Mouse (Mus musculus) heart, adult 8-10 months (tissue): ENCODE data around the gene Dhx32. TPM values are rescaled to one million over a fixed set of nuclear protein-coding genes. Genes with fewer than 3 reads are reported as not detected.

Experiments
- DNase-seq: peaks from one replicate; pipeline ENCODE4 v3.0.0; 2022; ENCODE audit warnings: low spot score
- total RNA-seq, 4 experiments: library from RNA; stranded (reverse); gene quantifications; 2 replicates each; pipeline ENCODE4 v1.2.4; 2022

Gene Dhx32
- total RNA-seq, 4 experiments from 2014 or later, result 42.9 to 61.1 (median 50.7) TPM

DNA sequence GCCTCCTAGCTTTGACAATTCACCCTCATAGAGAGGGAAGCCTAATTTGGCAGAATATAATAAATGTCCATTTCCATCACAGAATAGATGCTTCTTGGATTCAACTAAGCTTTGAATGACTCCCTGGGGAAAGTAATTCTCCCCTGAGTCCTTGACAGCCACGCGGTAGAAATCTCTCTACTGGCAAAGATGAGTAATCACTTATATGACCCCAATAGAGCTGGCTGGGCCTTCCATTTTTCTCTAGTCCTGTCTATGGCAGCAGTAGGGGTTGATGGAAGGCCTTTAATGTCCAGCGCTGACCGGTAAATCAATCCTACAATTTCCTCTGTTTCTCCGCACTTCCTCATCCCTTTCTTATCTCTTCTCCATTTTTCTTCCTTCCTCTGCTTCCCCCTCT lies 7.3 kb downstream of the Dhx32 start:
- no peak for DNase-seq

DNA sequence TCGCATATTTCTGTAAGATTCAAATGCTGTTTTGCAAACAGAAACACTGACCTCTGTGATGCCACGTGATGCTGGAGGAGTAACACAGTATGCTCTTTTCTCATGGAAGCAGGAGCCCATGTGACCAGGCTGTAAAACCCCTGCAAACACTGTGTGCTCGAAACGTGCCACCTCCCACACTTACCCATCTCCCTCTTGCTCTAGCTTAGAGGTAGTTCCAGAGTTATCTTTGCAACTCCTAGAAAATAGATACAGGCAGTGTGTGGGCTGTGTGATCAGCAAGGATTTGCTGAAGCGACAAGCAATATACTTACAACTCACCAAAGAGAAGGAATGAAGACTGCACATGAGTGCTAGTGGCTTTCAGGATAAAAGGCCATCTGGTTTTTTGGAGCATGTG lies 14.0 kb downstream of the Dhx32 start:
- no peak for DNase-seq

DNA sequence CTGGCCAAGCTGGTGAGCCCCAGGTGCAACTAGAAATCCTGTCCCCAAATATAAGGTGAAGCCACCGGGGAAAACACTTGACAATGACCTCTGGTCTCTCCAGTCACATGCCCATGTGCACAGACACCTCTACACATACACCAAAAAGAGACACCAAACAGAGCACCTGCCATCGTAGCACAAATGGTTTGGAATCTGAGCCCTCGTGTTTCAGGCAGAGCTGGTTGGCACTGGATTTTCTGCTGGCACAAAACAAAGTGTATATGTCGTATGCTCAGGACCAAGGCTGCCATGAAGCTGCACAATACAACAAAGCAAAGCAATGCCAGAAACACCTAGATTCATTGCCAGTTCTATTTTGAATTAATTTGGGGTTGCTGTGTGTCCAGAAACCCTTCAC lies 14.5 kb downstream of the Dhx32 start:
- no peak for DNase-seq

DNA sequence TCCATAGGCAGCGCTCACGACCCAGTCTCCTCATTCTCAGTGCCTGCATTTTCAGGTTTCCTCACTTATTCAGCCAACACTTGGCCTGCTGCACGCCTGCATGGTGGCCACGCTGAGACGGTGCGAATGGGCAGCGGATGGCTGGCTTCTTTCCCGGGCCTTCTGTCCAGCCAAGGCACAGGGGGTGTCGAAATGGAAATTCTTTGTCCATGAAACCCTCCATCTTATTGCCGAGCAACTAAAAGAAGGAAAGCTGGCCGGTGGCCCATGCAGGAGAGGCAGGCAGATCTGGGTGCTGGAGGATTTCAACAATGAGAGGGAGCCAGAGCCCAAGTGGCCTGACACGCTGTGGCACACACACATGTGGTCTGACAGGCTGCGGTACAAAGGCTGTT lies 16.7 kb downstream of the Dhx32 start:
- DNase-seq, result peak; percentile 65

DNA sequence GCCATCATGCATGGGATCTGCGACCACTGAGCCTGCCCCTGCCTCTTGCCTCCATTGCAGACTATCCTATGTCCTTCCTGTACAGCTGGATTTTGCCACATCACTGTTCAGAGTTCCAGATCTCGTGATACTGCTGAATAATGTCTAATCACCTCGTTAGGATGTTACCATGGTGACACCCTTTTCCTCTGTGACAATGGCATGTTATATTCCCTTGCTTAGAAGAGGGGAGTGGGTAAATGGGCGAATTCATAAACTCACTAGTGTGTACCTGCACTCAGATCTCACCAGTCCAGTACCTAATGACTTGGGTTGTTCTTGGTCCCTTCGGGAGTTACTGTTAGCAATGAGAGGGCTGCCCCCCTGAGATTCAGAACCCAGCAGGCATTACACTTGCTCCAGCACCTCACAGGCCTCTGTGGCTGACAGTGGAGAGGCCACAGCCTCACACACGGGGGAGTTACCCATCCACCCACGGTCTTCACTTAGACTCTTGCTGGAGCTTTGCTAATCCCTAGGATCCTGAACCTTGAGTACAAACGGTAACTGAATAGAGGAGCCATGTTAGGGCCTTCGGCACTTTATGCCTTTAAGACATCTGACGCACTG lies 17.2 kb downstream of the Dhx32 start:
- DNase-seq, result no peak

DNA sequence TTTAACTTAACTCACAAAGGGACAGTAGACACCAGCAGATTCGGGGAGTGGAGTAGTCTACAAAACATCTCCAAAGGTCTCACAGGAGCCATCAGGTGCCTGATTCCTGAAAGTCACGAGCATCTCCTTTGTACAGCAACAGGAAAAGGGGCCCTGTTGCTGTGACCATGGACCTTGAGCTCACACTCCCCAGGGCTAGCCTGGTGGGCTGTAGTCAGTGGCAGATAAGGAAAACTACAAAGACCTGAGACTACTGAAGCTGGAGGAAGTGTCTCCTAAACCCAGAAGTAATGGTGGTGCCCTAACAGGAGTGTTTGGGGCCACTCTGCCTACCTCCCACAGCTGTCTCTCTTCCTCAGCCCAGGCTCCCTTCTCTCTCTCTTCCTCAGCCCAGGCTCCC lies 18.1 kb downstream of the Dhx32 start:
- no peak for DNase-seq

DNA sequence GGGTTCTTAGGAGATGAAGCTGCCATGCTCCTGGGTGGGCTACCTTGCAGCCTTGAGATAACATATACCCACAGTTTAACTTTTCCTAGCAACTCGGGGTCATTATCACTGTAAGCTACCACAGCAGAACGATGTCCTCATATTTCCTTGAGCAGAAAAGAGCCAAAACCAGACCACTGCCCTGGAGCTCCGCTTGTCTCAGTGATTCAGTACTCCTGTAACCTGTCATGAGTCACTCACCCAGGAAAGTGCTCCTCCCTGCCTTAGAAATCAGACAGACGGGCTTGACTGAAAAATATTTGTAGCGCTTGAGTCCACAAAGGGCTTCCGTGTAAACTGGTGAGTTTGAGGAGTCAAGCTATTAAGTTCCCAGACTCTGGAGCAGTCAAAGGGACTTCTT lies 19.8 kb downstream of the Dhx32 start:
- no peak for DNase-seq

DNA sequence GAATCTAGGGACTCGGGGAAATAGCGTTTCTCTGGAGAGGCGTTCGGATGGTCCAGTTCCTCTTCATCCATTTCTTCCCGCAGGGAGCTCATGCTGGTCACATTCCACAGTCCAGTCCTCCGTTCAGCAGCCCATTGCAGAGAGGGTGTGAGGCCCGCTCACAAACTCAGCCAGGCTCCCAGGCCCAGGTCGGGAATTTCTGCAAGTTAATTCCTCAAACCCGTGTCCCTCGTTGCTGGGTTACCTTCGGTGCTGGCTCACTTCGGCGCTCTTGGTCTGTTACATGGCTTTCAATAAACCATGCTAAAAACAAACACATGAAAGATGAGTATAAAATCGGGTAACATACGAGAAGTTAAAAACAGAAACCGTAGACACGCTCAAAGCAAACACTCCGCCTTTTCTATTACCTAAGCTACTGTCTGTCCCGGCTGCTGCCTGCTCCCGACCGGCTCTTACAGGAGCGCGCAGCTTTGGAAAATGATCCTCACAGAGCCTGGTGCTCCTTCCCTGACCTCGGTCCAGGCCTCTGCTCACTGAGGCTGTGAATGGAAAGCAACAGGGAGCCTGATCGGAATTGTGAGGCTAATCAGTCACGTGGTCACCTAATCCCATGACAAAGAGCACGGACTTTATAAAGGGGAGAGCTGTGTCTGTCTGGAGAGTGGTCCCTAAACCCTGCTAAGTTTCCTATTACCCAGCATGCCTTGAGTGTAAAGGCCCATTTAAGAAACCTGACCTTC lies 22.7 kb downstream of the Dhx32 start:
- no peak for DNase-seq

DNA sequence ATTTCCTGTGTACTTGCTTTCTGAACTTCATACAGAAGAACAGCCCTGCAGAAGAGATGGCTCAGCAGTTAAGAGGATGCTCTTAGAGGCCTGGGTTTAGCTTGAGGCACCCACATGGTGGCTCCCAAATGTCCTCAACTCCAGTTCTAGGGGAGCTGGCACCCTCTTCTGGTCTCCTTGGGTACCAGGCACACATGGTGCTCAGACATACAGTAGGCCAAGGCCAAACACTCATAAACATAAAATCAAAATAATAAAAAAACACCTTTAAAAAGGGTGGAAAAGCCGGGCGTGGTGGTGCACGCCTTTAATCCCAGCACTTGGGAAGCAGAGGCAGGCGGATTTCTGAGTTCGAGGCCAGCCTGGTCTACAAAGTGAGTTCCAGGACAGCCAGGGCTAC lies 23.8 kb downstream of the Dhx32 start:
- no peak for DNase-seq

DNA sequence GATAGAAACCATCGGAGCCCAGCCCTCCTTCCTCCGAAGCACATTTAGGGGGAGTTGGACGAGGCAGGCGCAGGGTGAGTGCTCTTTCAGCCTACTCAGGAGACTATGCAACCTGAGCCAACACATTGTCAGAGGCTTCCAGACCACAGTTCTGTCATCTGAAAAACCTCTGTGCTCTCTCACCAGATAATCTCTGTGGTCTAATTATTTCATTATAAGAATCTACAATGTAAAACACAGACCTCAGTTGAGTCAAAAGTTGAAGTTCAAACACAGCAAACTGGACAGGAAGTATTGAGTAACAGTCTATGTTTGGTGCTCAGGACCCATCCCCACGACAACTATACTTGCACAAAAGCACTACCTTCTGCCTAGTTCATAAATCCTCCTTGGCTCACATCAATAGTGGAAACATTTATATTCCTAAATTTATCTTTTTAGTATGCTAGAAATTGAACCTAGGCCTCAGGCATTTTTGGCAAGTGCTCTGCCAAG lies 24.5 kb downstream of the Dhx32 start:
- DNase-seq, result no peak

DNA sequence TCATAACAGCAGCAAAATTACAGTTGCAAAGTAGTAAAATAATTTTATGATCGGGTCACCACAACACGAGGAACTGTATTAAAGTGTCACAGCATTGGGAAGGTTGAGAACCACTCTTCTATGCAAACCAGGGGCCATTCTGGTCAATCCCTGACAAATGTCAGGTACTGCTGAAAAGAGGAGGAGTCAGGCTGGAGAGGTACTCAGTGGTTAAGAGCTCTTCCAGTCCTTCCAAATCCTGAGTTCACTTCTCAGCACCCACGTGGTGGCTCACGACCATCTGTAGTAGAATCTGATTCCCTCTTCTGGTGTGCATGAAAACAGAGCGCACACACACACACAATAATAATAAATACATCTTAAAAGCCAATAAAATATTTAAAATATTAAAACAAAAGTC lies 31.4 kb downstream of the Dhx32 start:
- DNase-seq, result no peak

DNA sequence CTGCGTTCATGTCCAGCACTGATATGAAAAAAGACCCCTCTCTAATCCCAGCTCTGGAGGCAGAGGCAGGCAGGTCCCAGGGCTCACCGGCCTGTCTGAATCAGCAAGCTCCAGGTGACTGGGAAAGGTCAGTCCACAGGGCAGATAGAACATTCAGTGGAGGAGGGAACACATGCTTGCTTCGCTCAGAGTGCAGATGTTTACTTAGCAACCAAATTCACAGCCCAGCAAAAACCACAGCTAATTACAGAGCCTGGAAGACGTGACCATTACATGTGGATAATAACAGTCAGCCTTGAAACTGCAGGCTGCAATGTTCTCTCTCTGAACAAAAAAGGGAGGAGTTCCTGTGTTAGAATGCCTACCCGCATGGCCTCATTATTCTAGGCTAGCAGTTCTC lies 31.9 kb downstream of the Dhx32 start:
- DNase-seq, result no peak

DNA sequence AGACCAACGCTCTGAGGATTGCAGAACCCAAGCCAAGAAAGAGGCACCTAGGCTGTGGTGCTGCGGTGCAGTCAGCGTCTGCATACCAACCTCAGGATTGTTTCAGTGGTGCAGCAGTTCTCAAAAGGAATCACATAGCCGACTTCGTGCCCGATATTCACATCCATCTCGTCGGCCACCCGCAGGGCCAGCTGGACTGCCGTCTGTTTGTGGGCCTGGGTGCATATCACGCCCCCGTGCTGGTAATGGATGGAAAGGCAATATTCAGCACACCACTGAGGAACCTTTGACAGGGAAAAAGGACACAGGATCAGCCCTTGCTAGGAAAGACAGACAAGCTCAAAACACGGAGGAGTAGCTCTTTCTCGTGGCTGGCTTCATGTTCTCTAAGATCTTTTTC lies 33.8 kb downstream of the Dhx32 start:
- DNase-seq, result no peak

DNA sequence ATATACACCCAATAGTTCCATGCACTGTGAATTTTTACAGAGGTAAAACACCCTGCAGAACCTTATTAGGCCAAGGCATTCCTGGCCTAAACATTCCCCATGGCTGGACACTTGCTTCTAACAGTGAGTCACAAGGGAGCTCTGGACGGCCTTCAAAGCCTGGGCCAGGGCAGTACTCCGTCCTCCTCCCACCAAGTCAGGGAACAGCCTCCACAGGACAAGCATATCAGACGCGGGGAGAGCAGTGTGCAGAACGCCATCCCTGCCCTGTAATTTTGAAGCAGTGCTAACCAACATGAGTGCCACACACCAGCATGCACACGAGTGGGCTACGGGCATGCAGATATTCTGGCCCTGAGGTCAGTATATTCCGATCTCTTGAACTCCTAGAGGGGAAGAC lies 35.2 kb downstream of the Dhx32 start:
- peak; percentile 48 for DNase-seq

DNA sequence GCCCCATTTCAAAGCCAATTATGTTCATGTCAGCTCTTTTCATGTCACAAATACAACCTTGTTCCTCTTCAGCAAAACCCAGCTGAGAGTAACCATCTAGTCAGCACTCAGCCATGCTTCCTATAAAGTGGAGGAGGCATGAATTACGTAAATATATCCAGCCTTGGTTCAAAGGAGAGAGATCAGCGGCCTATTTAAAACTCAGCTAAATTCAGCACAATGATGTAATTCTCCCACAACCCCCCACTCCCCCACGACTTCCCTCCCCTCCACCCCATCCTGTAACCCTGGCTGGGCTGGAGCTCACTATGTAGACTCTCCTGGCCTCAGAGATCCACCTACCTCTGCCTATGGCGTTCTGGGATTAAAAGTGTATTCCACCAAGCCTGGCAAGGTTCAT lies 37.8 kb downstream of the Dhx32 start:
- peak; percentile 41 for DNase-seq

DNA sequence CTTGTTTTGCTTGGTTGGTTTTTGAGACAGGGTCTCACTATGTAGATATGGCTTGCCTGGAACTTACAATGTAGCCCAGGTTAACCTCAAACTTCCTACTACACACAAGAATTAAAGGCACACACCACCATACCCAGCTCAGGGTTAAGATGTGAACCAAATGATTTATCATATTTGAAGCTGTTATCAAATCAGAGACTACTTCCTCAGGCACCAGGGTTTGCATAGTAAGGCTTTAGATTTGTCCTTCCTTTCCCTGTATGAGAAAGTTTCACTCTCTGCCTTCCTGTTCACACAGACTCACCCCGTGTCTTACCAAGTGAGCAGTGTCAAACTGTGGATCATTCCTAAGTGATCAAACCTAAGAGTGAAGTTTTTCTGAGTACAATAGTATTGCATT lies 38.3 kb downstream of the Dhx32 start:
- DNase-seq, result no peak

DNA sequence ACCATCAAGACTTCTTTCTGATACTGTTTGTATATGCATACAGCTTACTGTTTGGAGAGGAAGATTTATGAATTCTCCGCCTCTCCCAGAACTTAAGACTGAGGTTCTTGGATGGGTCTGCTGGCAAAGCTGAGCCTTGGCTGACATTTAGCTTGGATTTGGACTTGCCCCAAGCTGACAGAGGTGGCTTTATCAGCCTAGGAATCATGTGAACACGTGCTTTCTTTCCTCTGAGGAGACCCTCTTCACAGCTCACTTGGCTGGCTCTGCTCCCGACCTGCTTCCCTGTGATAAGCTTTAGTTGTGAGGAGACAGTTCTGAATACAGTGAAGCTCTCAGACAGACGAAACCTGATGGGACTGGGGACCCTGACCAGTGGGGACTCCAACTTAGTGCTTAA lies 38.9 kb downstream of the Dhx32 start:
- no peak for DNase-seq

DNA sequence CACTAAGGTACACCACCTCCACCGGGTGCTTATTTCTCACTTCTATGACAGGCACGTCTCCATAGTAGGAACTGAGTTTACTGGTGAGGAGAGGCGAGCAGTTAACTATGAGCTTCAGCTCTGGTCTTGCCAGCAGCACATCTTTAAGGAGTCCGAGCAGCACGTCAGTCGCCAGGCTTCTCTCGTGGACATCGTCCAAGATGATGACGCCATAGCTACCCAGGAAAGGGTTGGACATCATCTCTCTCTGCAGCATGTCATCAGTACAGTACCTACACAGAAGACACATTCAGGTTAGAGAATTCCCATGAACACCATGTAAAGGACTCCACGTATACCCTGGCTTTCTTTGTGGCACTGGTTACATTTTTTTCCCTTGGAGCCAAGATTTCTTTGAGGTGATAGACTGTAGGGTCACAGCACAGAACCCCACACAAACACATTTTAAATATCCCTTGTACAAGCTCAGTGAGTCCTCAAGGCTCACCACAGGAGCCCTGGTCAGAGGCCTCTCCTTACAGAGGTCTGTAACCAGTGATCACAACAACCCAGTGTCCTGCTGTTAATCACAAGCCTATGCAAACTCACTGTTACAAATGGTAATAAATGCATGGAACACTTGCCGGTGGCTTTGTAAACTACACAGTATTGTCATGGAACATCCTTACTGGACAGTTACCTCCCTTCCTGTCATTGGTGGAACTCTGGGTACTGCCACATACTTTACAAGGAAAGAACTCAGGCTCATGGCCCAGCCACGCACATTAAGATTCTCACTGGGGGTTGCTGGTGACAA lies 39.8 kb downstream of the Dhx32 start:
- no peak for DNase-seq

DNA sequence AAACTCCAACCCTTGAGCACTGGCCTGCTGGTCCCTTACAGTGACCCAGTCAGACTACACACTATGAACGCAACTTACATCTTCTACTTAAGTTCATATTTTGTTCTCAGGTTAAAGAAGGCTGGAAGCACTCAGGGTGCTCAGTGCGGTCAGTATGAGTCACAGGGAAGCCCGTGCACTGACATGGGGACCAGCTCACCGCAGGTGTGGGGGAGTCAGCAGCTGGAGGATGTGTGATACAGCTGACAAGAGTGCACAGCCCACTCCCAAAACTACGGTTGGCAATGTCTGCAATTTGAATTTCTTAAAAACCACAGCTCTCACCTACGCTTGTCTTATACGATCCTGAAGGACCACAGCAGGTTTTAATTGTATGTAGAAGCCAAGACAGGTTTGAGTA lies 42.0 kb downstream of the Dhx32 start:
- no peak for DNase-seq

DNA sequence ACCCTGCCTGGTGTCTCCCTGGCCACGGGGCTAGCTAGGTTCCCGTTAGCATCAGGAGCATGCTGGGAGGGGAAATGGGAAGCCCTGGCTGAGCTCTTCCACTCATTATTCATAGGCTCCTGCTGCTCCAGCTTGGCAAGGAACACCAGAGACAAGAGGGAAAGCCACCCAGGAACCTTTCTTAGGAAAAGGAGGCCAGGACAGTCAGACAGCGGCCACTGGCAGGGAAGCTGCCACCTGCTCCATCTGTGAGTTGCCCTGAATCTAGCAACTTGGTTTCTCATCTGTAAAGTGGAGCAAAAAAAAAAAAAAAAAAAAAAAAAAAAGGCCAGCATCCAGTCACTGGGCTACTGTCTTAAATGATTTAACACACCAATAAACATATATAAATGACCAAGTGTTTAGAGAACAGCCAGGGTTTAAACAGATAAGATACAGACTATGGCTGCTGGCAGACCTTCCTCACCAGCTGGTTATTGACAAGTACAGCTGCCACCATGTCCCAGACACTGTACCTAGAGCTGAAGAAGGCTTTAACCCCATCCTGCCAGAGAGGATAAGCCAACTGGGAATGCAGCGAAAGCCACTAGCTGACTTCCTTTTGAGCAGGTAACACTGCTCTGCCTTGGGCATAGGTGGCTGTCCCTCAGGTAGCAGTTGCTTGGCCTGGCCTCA lies 50.4 kb downstream of the Dhx32 start:
- DNase-seq, result no peak

DNA sequence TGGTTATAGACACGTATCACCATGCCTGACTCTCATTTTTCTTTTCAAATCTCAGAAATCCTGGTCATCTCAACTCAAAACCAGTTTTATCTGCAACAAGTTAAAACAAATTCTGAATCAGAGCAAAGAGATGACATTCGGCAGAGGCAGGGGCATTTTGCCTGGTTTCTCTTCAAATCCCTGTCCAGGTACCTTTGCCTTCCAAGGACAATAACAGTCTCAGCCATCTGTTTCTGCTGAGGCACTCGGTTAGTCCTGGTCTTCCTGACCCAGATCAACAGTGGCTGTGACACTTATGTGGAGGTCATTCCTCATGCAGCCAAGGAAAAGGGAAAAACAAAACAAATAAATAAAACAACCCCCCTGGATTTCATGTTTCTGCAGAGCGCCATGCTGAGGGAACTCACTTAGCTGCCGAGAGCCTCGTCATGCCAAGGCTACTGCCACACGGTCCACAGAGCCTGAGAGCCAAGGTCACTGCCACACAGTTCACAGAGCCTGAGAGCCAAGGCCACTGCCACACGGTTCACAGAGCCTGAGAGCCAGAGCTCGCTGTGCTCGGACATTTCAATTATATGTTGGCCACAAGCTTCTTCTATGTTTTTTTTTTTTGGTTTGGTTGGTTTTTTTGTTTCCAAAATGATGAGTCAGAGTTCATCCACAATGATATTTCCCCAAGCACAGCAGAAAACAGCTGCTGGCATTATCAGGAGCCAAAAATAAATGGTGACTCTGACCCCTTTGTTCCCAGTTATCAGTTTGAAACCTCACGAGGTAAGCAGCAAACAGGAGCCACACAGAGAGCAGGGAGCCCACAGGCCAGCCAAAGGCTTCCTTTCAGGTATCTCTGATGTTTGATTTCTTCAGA lies 52.0 kb downstream of the Dhx32 start:
- peak; percentile 55 for DNase-seq
